Mouse (Mus musculus) liver, adult 2 months (tissue): ENCODE measurements at regions not wholly inside any gene's neighbourhood (a gene's known extent, or its start where the extent isn't known, plus 50 kb on each side); places are given as distances from the start of the nearest gene placed in this dataset.

Experiments used
- DNase-seq: peaks from one replicate; pipeline ENCODE4 v3.0.0-alpha.2; 2011; ENCODE audit warnings: low read depth, low spot score; ENCODE audit errors: extremely low read depth
- H3K27ac ChIP-seq: fragments of 200-500 bp; replicated peaks from 2 replicates; pipeline ENCODE4 v1.5.1; 2012; ENCODE audit warnings: low read depth, mild to moderate bottlenecking, control low read depth, inconsistent platforms, low read length; ENCODE audit not compliant: insufficient read depth
- H3K27me3 ChIP-seq: fragments of 200-500 bp; 2 replicates; pipeline ENCODE4 v1.6.1; 2012; ENCODE audit warnings: mild to moderate bottlenecking, moderate library complexity, low read length, inconsistent platforms; ENCODE audit not compliant: control insufficient read depth, insufficient read depth
- H3K36me3 ChIP-seq: fragments of 200-500 bp; 2 replicates; pipeline ENCODE4 v1.6.1; 2012; ENCODE audit warnings: low read length, inconsistent platforms; ENCODE audit not compliant: control insufficient read depth, insufficient read depth
- H3K4me1 ChIP-seq: fragments of 200-500 bp; 2 replicates; pipeline ENCODE4 v1.6.1; 2011; ENCODE audit warnings: low read length; ENCODE audit not compliant: control insufficient read depth, insufficient read depth
- H3K4me3 ChIP-seq: fragments of 200-500 bp; 2 replicates; pipeline ENCODE4 v1.5.1; 2011; ENCODE audit warnings: low read depth, mild to moderate bottlenecking, control low read depth, low read length, moderate library complexity; ENCODE audit not compliant: insufficient read depth
- H3K79me2 ChIP-seq: fragments of 200-500 bp; 2 replicates; pipeline ENCODE4 v1.6.1; 2012; ENCODE audit warnings: inconsistent platforms, mild to moderate bottlenecking, low read length, moderate library complexity; ENCODE audit not compliant: control insufficient read depth, insufficient read depth
- H3K9ac ChIP-seq: fragments of 200-500 bp; 2 replicates; pipeline ENCODE4 v1.6.1; 2012; ENCODE audit warnings: low read depth, mild to moderate bottlenecking, control low read depth, inconsistent platforms, low read length
- CTCF ChIP-seq: fragments of 200-500 bp; IDR thresholded peaks from 2 replicates; pipeline ENCODE4 v1.5.1; 2011; ENCODE audit warnings: low read depth, low read length, control low read depth
- POLR2A ChIP-seq: fragments of 200-500 bp; IDR thresholded peaks from 2 replicates; pipeline ENCODE4 v1.6.1; 2011; ENCODE audit warnings: low read length, control low read depth; ENCODE audit not compliant: insufficient read depth; ENCODE audit errors: extremely low read depth
- WGBS: fragments of 180-500 bp; shearing (Covaris S2); methylation state at CpG from one replicate; pipeline ENCODE4 v1.1.7; 2018; 5-methylcytosine and 5-hydroxymethylcytosine counted together

DNA sequence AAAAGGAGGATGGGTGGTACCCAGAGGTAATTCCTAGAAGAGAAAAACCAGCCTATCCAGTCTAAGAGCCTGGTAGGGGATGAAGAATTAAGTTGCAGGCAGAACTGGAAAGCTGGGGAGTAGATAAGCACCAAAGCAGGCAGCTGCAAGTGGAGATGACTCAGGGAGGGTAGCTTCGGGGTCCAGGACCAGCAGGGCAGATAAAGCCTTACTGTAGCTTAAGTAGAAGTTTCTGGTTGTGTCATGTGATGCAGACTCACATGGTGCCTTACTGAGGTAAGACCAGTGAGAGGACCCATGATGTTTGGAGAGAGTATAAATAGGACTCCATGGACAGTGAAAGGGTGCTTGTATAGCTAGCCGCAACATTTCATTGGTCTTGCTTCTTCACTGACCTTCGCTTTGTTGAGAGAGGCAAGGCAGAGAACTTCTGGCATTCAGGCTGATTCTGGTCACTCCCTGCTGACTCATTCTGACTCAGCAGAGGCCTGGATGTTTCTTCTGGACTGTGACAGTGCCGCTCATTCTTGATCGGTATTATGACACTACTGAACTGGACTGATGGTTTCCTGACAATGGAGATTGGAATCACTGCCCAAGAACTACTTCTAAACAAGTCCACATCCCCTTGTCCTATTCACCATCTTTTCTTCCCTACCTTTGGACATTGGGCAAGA lies 315.7 kb upstream of the Acvr2a start:
- no peaks in the 10 kb centered on the region for H3K36me3 ChIP-seq
- H3K27me3 ChIP-seq, result no peaks in the 10 kb centered on the region
- no peak for TF ChIP-seq CTCF
- no peak for TF ChIP-seq POLR2A
- no peaks in the 10 kb centered on the region for H3K79me2 ChIP-seq
- no peak overlapping the region for H3K4me3 ChIP-seq
- no peak overlapping the region for H3K9ac ChIP-seq
- H3K4me1 ChIP-seq, result no peaks in the 10 kb centered on the region; the same call in 1 of the 2 replicates
- no peak overlapping the region for H3K27ac ChIP-seq
- 95% methylated on average over 5 of the region's 5 CpGs for WGBS
- no peak for DNase-seq

DNA sequence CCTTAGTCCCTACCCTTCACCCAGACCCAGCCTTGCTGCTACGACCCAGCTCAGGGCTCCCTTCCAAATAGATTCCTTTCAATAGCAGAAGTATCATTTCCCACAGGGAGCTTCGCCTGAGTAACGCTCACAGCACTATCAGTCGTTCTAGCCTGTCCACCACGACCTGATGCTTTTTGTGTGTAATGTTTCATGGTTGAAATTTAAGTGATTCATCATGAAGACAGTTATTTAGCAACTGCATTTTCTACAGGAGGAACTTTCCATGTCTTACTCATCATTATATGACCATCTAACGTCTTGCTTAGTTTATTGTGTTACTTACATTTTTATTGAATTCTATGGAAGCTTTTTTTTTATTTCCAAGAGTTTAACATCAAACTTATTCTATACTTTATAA lies 314.5 kb upstream of the Acvr2a start:
- no peak for DNase-seq
- no peak for TF ChIP-seq POLR2A
- TF ChIP-seq CTCF, result no peak
- Histone ChIP-seq H3K27ac (no peak overlapping the region), H3K36me3 (no peaks in the 10 kb centered on the region), H3K27me3 (no peaks in the 10 kb centered on the region), H3K9ac (no peak overlapping the region), H3K79me2 (no peaks in the 10 kb centered on the region), H3K4me3 (no peak overlapping the region), H3K4me1 (no peaks in the 10 kb centered on the region; the same call in 1 of the 2 replicates)
- 84% methylated on average over 6 of the region's 6 CpGs for WGBS

DNA sequence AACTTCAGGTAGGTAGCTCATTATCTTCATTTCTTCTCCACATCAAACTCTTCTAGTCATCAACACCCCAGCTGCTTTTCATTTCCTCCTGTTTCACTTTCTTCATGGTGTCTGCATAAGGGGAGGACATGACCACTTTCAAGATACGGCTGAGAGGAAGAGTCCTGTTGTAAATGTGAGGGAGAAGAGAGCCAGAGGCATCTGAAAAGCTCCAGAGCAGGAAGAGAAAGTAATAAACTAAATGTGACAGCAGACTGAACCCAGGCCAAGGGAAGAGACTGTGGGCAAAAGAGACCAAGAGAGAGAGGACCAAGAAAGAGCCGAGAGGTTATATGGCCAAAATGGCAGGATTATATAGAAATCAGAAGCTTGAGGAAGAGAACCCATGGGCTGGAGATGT lies 312.5 kb upstream of the Acvr2a start:
- no peaks in the 10 kb centered on the region for H3K79me2 ChIP-seq
- no peaks in the 10 kb centered on the region for H3K36me3 ChIP-seq
- H3K4me3 ChIP-seq, result no peak overlapping the region
- no peak overlapping the region for H3K9ac ChIP-seq
- H3K4me1 ChIP-seq, result no peaks in the 10 kb centered on the region; the same call in 1 of the 2 replicates
- WGBS, result 80% methylated on average over 2 of the region's 2 CpGs
- no peak for TF ChIP-seq POLR2A
- no peak for TF ChIP-seq CTCF
- H3K27me3 ChIP-seq, result no peaks in the 10 kb centered on the region
- no peak for DNase-seq
- no peak overlapping the region for H3K27ac ChIP-seq

DNA sequence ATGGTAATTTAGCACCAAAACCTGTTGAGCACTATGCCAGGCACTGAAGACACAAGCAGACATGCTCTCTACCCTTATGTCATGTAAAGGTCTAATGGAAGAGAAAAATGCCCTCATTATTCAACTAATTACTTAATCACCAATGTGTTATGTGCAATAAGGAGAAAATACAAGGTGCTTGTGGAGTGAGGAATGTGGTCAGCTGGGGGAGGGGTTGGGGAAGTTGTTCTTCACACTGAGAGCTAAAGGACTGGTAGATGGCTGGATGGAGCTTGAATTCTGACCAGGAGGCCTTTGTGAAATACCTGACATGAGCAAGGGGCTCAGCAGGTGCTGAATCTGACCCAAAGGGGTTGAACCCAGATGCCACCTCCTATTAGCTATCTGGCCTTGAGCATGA lies 300.1 kb upstream of the Acvr2a start:
- no peaks in the 10 kb centered on the region for H3K79me2 ChIP-seq

DNA sequence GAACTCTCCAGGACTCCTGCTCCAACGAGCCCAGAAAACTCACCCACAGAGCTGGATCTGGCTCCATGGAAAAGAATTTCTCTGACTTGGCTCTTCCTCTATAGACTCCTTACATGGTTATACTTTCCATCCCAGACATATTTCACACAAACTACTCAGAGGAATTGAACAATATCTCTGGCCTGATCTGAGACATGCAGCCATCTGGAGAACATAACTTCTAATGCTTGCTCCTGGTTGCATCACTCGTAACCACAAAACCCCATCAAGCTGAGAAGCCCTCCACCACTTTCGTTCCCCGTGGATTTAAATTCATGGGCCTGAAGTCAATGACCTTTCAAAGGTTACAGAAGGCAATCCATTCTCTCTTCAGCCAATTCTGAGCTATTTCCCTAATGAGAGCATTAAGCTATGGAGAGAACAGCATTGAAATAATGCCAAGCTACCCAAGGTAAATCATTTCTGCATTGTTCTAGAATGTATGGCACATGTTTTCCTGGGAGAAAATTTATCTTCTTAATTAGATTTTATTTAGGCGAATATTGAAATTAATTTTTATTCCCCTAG lies 294.0 kb upstream of the Acvr2a start:
- Histone ChIP-seq H3K79me2 (no peaks in the 10 kb centered on the region), H3K9ac (no peak overlapping the region), H3K27ac (no peak overlapping the region), H3K4me1 (no peaks in the 10 kb centered on the region), H3K4me3 (no peak overlapping the region), H3K36me3 (no peaks in the 10 kb centered on the region), H3K27me3 (no peaks in the 10 kb centered on the region)
- 88% methylated on average over 5 of the region's 5 CpGs for WGBS
- no peak for TF ChIP-seq POLR2A
- TF ChIP-seq CTCF, result no peak
- no peak for DNase-seq

More for the DNA sequence above, 300.1 kb upstream of the Acvr2a start:
- H3K27me3 ChIP-seq, result no peaks in the 10 kb centered on the region
- H3K27ac ChIP-seq, result no peak overlapping the region
- no peak overlapping the region for H3K9ac ChIP-seq
- DNase-seq, result no peak
- H3K4me3 ChIP-seq, result no peak overlapping the region
- no peaks in the 10 kb centered on the region for H3K36me3 ChIP-seq
- no peaks in the 10 kb centered on the region for H3K4me1 ChIP-seq
- TF ChIP-seq POLR2A (no peak), CTCF (no peak)

DNA sequence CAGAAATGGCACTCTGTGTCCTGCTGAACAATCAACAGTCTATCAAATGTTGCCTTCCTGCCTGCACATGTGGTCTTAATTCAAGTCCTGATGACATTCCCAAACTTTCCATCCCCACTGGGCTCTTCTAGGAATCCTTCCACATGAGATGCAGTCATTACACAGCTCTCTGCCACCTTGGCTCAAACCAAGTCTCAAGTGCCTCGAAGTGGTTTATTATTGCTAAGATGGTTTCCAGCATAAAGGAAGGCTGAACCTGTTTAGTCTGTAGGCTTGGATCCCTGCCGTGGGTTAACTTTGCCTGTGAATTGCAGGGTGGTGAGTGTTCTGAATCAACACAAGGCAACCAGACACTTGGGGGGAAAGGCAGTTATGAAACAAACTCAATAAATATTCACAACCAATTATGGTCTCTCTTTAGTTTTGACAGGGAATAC lies 293.4 kb upstream of the Acvr2a start:
- DNase-seq, result no peak
- H3K4me1 ChIP-seq, result no peaks in the 10 kb centered on the region
- no peak overlapping the region for H3K4me3 ChIP-seq
- WGBS, result 88% methylated on average over 2 of the region's 2 CpGs
- H3K36me3 ChIP-seq, result no peaks in the 10 kb centered on the region
- no peak overlapping the region for H3K9ac ChIP-seq
- no peak for TF ChIP-seq POLR2A
- no peak for TF ChIP-seq CTCF
- H3K27ac ChIP-seq, result no peak overlapping the region
- H3K27me3 ChIP-seq, result no peaks in the 10 kb centered on the region
- no peaks in the 10 kb centered on the region for H3K79me2 ChIP-seq
